Mouse (Mus musculus) layer of hippocampus, adult 2 months (tissue): ENCODE data around the gene Arhgap23. TPM values are rescaled to one million over a fixed set of nuclear protein-coding genes. Genes with fewer than 3 reads are reported as not detected.
A peak's percentile ranks its signal among the peaks of the same experiment; 100 is the strongest.

ENCODE experiments used
- DNase-seq, 2 experiments: peaks; one replicate each; pipeline ENCODE4 v3.0.0; 2022; ENCODE audit warnings: low spot score in 2 of 2
- H3K27ac ChIP-seq: fragments of 200-600 bp; 2 replicates; pipeline ENCODE4 v1.8.1; 2022
- H3K4me3 ChIP-seq: fragments of 200-600 bp; 2 replicates; pipeline ENCODE4 v1.8.1; 2022; ENCODE audit warnings: mild to moderate bottlenecking
- CTCF ChIP-seq: fragments of 200-600 bp; conservative IDR thresholded peaks from 2 replicates; pipeline ENCODE4 v1.8.1; 2022; ENCODE audit warnings: antibody characterized with exemption, mild to moderate bottlenecking, moderate library complexity
- total RNA-seq, 2 experiments: library from RNA; stranded (reverse); gene quantifications; 2 replicates each; pipeline ENCODE4 v1.2.3; 2021

Gene Arhgap23
- total RNA-seq, 2 experiments from 2014 or later: 66.0 to 74.1 TPM

DNA sequence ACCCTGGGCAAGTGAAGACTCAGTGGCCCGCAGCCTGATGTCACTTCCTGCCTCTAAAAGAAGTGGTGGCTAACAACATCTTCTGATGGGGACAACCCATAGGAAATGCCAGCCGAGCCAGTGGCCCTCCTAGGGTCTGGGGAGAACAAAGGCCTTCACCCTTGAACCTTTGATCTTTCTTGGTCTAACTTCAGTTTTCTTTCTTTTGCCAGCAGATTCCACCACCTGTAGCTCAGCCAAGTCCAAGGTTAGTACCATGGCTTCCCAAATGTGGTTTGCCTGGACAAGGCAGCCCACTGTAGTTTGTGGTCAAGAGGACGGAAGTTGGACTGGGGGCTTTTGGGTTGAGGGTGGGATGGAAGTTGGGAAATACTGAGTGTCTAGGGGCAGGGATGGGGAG, 77.5 kb downstream of the Arhgap23 start:
- H3K4me3 ChIP-seq: no peak overlapping the region
- no peak for DNase-seq
- no peak overlapping the region for H3K27ac ChIP-seq
- no peak for TF ChIP-seq CTCF

GRCm38 (mm10) chr11:97497543-97497942, 82.2 kb downstream of the Arhgap23 start:
- TF ChIP-seq CTCF: no peak
- Histone ChIP-seq H3K27ac (no peak overlapping the region), H3K4me3 (no peak overlapping the region)
- DNase-seq: no peak

- DNase-seq: no peak
Measured at GRCm38 (mm10) chr11:97499865-97500719, 84.8 kb downstream of the Arhgap23 start, which contains the start of gene 4933428G20Rik. Gene 4933428G20Rik (minus strand): TSS chr11:97500340.

GRCm38 (mm10) chr11:97500720-97501448, 85.6 kb downstream of the Arhgap23 start:
- TF ChIP-seq CTCF: no peak
- H3K27ac ChIP-seq: peak overlapping the region; percentile 12; the same call in 1 of the 2 replicates
- no peak for DNase-seq
- peak overlapping the region; percentile 31 for H3K4me3 ChIP-seq

More at GRCm38 (mm10) chr11:97499865-97500719, 84.8 kb downstream of the Arhgap23 start, which contains the start of gene 4933428G20Rik:
- Histone ChIP-seq H3K4me3 (peak within 1 kb of the TSS; percentile 31), H3K27ac (peak within 1 kb of the TSS; percentile 12; the same call in 1 of the 2 replicates)
- TF ChIP-seq CTCF: no peak

DNA sequence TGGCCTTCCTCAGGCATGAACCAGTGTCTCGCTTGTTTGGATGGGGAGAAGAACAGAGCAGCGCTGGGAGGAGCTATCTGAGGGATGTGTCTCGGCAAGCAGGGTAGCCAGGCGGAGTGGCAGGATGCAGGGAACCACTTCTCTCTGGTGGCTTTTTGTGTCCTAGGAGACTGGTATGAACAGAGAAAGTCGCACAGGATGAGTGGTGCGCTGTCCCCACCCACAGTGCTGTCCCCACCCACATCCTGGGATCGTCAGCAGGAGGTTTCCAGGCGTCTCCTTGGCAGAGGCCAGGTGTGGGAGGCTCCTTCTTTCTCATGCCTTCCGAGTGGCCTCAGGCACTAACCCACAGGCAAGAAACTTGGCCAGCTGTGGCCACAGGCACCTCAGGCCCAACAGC, 87.0 kb downstream of the Arhgap23 start:
- H3K4me3 ChIP-seq: no peak overlapping the region
- TF ChIP-seq CTCF: no peak
- no peak overlapping the region for H3K27ac ChIP-seq
- peak in 1 of 2 experiments; percentile 40 for DNase-seq

- no peak for DNase-seq
- no peak overlapping the region for H3K27ac ChIP-seq
- no peak overlapping the region for H3K4me3 ChIP-seq
- no peak for TF ChIP-seq CTCF
Measured at GRCm38 (mm10) chr11:97502846-97503245, 87.5 kb downstream of the Arhgap23 start.

- DNase-seq: no peak
- no peak for TF ChIP-seq CTCF
- Histone ChIP-seq H3K4me3 (no peak overlapping the region), H3K27ac (no peak overlapping the region)
Measured at GRCm38 (mm10) chr11:97505784-97506183, 90.5 kb downstream of the Arhgap23 start.

GRCm38 (mm10) chr11:97506331-97506730, 91.0 kb downstream of the Arhgap23 start:
- Histone ChIP-seq H3K4me3 (no peak overlapping the region), H3K27ac (no peak overlapping the region)
- DNase-seq: no peak
- TF ChIP-seq CTCF: peak; percentile 50

- Histone ChIP-seq H3K4me3 (no peak overlapping the region), H3K27ac (no peak overlapping the region)
- no peak for TF ChIP-seq CTCF
- no peak for DNase-seq
Measured at GRCm38 (mm10) chr11:97508198-97508597, 92.9 kb downstream of the Arhgap23 start.

- no peak overlapping the region for H3K27ac ChIP-seq
- no peak overlapping the region for H3K4me3 ChIP-seq
- no peak for DNase-seq
- no peak for TF ChIP-seq CTCF
Measured at GRCm38 (mm10) chr11:97509058-97509457, 93.7 kb downstream of the Arhgap23 start.

DNA sequence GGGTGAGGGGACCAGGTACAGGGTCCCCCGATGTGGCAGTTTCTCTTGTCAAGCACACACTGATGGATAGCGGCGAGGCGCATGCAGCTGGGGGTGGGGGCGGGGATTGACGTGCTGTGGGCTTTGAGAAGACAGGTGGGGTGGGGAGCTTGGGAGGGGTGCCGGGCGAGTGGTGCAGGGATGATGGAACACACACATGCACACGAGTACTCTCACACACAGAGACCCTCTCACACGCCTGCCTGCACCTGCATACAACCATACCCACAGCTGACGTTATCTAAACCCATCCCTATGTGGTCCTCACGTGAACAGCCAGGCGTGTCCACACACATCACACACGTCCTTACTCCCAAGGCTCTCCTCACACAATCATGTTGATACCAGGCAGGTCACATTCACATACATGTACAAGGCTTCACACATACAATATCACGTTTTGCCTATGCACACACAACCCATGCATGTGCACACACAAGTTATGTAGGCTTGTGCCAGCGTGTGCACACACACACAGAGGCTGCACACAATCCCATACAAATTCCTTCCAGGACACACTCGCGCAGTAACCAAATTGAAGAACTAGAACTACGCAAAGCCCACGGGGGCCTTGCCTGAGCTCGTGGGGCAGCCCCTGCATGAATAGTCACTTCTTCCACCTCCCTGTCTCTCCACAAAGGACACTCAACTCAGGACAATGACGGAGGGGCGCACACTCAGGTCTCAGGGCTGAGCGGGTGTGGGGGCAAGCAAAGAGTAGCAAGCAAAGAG, 94.6 kb downstream of the Arhgap23 start:
- no peak for DNase-seq
- no peak for TF ChIP-seq CTCF
- H3K27ac ChIP-seq: no peak overlapping the region
- no peak overlapping the region for H3K4me3 ChIP-seq

DNA sequence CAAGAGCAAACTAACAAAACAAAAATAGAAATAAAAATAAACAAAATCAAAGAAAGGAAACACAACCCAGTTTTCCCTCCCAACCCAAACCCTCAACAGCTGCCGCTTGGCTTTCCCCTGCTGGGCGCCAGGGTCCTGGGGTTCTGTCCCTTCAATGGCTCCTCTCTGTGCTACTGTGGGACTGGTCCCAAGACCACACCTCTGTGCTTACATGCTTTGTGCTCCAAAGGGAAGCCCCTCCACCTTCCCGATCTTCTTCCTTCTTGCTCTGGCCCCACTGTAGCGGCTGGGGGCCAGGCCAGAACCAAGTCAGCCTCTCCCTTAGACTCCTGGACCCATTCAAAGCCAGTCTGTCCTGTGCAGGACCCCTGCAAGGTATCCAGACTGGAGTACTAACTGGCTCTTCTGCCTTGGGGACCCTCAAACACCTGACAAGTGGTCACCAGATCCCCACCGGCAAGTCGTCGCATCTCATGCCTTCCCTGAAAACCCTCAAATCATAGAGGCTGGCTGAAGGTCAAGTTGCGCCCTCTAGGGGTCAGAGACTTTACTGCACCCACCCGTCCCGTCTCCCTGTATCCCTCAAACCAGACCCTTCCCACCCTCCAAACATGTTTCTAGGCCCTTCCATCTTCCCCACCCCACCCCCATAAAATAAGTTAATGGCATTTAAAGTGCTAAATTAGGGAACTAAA, 95.8 kb downstream of the Arhgap23 start:
- DNase-seq: peak in 1 of 2 experiments; percentile 76
- Histone ChIP-seq H3K4me3 (no peak overlapping the region), H3K27ac (peak overlapping the region; percentile 61)
- peak; percentile 90 for TF ChIP-seq CTCF
